In genomic region chr17:27057517-27058055, GRCm38 (mm10) we compare ENCODE assay signal across 7 mouse cellular contexts. TPM values are rescaled to one million over a fixed set of nuclear protein-coding genes. Genes with fewer than 3 reads are reported as not detected.
A peak's percentile ranks its signal among the peaks of the same experiment; 100 is the strongest.
DNase-seq lines count a peak whose midpoint lies in the region; ATAC-seq and TF ChIP-seq lines count a peak whose summit lies in the region.

No protein-coding gene starts in this region.

- no peaks in the 10 kb centered on the region for H3K36me3 ChIP-seq in lung, postnatal 0 days (ENCODE audit: insufficient read depth, low read length)
- no peaks in the 10 kb centered on the region for H3K36me3 ChIP-seq in embryonic facial prominence, embryonic 12.5 days
- H3K36me3 ChIP-seq in intestine, embryonic 16.5 days (ENCODE audit: control insufficient read depth, insufficient read depth, low read length), result 0 out of 2 replicates have a peak, but pooled peaks cover 3% of the 10 kb centered on the region

- H3K4me2 ChIP-seq in lung, postnatal 0 days (replicated peaks; ENCODE audit: low read depth, low read length), result peak overlapping the region; percentile 96
- peak overlapping the region; percentile 70 for H3K4me2 ChIP-seq in embryonic facial prominence, embryonic 12.5 days (replicated peaks)
- H3K4me2 ChIP-seq in intestine, embryonic 16.5 days (ENCODE audit: low read depth, low read length), result peak overlapping the region; percentile 94

- H3K9ac ChIP-seq in lung, postnatal 0 days (replicated peaks; ENCODE audit: low read depth), result peak overlapping the region; percentile 76
- peak overlapping the region; percentile 62 for H3K9ac ChIP-seq in embryonic facial prominence, embryonic 12.5 days
- H3K9ac ChIP-seq in intestine, embryonic 16.5 days (ENCODE audit: low read depth, low read length), result peak overlapping the region; percentile 87

- H3K27ac ChIP-seq in lung, postnatal 0 days (ENCODE audit: low read length), result peak overlapping the region; percentile 94
- peak overlapping the region; percentile 38; the same call in 1 of the 2 replicates for H3K27ac ChIP-seq in embryonic facial prominence, embryonic 12.5 days
- peak overlapping the region; percentile 96 for H3K27ac ChIP-seq in intestine, embryonic 16.5 days (ENCODE audit: low read length)
- H3K27ac ChIP-seq in olfactory bulb, adult 2 months (ENCODE audit: insufficient read depth, low read depth, low read length), result no peak overlapping the region

- no peaks in the 10 kb centered on the region for H3K9me3 ChIP-seq in lung, postnatal 0 days (ENCODE audit: low read length)
- H3K9me3 ChIP-seq in embryonic facial prominence, embryonic 12.5 days, result no peaks in the 10 kb centered on the region
- H3K9me3 ChIP-seq in intestine, embryonic 16.5 days (ENCODE audit: control insufficient read depth, low read length), result no peaks in the 10 kb centered on the region

- DNase-seq in lung, postnatal 0 days (ENCODE audit: low spot score), result no peak
- no peak for DNase-seq in lung, adult 18-20 months
- DNase-seq in embryo, embryonic 10.5 days (ENCODE audit: low spot score), result no peak
- no peak for DNase-seq in urinary bladder, postnatal 36 days (ENCODE audit: low spot score in 2 of 2)

- TF ChIP-seq EP300 in lung, postnatal 0 days (IDR thresholded peaks at IDR 0.05), result no peak

- 2% methylated on average over 24 of the region's 24 CpGs for WGBS in lung, postnatal 0 days
- WGBS in embryonic facial prominence, embryonic 12.5 days, result 1% methylated on average over 24 of the region's 24 CpGs
- 3% methylated on average over 24 of the region's 24 CpGs for WGBS in intestine, embryonic 16.5 days
- 7% methylated on average over 24 of the region's 24 CpGs for WGBS in olfactory bulb, adult 2 months

- TF ChIP-seq POLR2A in olfactory bulb, adult 2 months (IDR thresholded peaks at IDR 0.05; ENCODE audit: insufficient read depth, low read depth, low read length), result no peak

- H3K4me3 ChIP-seq in lung, postnatal 0 days (ENCODE audit: low read depth, low read length), result peak overlapping the region; percentile 65
- peak overlapping the region; percentile 56 for H3K4me3 ChIP-seq in embryonic facial prominence, embryonic 12.5 days
- peak overlapping the region; percentile 68 for H3K4me3 ChIP-seq in intestine, embryonic 16.5 days (ENCODE audit: low read length)
- peak overlapping the region; percentile 43 for H3K4me3 ChIP-seq in olfactory bulb, adult 2 months (ENCODE audit: insufficient read depth, low read depth, low read length)

- TF ChIP-seq CTCF in lung, postnatal 0 days (IDR thresholded peaks at IDR 0.05), result no peak
- TF ChIP-seq CTCF in olfactory bulb, adult 2 months (IDR thresholded peaks at IDR 0.05; ENCODE audit: insufficient read depth, low read depth, low read length), result no peak

- peak; percentile 58 for ATAC-seq in lung, postnatal 0 days
- no peak for ATAC-seq in embryonic facial prominence, embryonic 12.5 days (ENCODE audit: insufficient number of reproducible peaks, insufficient read depth, low FRiP score, low TSS enrichment)
- ATAC-seq in intestine, embryonic 16.5 days, result peak; percentile 18; the same call in 1 of the 2 replicates

- no peaks in the 10 kb centered on the region for H3K27me3 ChIP-seq in lung, postnatal 0 days (replicated peaks; ENCODE audit: insufficient read depth, low read length)
- H3K27me3 ChIP-seq in embryonic facial prominence, embryonic 12.5 days, result peaks cover 28% of the 10 kb centered on the region
- H3K27me3 ChIP-seq in intestine, embryonic 16.5 days (replicated peaks; ENCODE audit: control insufficient read depth, insufficient read depth, low read length), result no peaks in the 10 kb centered on the region

- H3K4me1 ChIP-seq in lung, postnatal 0 days (ENCODE audit: insufficient read depth, low read depth, low read length), result peaks cover 5% of the 10 kb centered on the region; the same call in 1 of the 2 replicates
- peaks cover 19% of the 10 kb centered on the region for H3K4me1 ChIP-seq in embryonic facial prominence, embryonic 12.5 days
- H3K4me1 ChIP-seq in intestine, embryonic 16.5 days (ENCODE audit: control insufficient read depth, insufficient read depth, low read length), result peaks cover 38% of the 10 kb centered on the region
- H3K4me1 ChIP-seq in olfactory bulb, adult 2 months (ENCODE audit: control insufficient read depth, insufficient read depth, low read length), result peaks cover 11% of the 10 kb centered on the region

RNA-seq across cellular contexts. Expression of gene Itpr3, which starts 0.5 kb away (rescaled TPM):
- 3.6 and 3.9 TPM in 2 replicates for polyA plus RNA-seq in lung, postnatal 0 days (2015; fragmentation: Nextera tagmentation; extraction: Ambion mirVana)
- 3.2 and 3.4 TPM in 2 replicates for polyA plus RNA-seq in embryonic facial prominence, embryonic 12.5 days (2016; fragmentation: Nextera tagmentation; extraction: Ambion mirVana)
- 12.1 and 16.5 TPM in 2 replicates for polyA plus RNA-seq in intestine, embryonic 16.5 days (2015; fragmentation: Nextera tagmentation; extraction: Ambion mirVana)
- not detected in 2 replicates for polyA plus RNA-seq in olfactory bulb, adult 2 months (2012; ENCODE audit: insufficient read depth, insufficient read length, low replicate concordance, missing spikeins)

RNA-seq across cellular contexts. Expression of gene Bak1, which starts 28.8 kb away (rescaled TPM):
- polyA plus RNA-seq in lung, postnatal 0 days (2015; fragmentation: Nextera tagmentation; extraction: Ambion mirVana), result 3.8 and 4.0 TPM in 2 replicates
- polyA plus RNA-seq in embryonic facial prominence, embryonic 12.5 days (2016; fragmentation: Nextera tagmentation; extraction: Ambion mirVana), result 4.5 and 4.9 TPM in 2 replicates
- polyA plus RNA-seq in intestine, embryonic 16.5 days (2015; fragmentation: Nextera tagmentation; extraction: Ambion mirVana), result 8.5 and 10.3 TPM in 2 replicates
- polyA plus RNA-seq in olfactory bulb, adult 2 months (2012; ENCODE audit: insufficient read depth, insufficient read length, low replicate concordance, missing spikeins), result not detected in 2 replicates
